Mouse (Mus musculus) kidney, embryonic 15.5 days (tissue): ENCODE measurements around the gene Ntn3. TPM values are rescaled to one million over a fixed set of nuclear protein-coding genes. Genes with fewer than 3 reads are reported as not detected.
A peak's percentile ranks its signal among the peaks of the same experiment; 100 is the strongest.

Experiments
- ATAC-seq: fragments of 200-750 bp; cut with Nextera tagmentation; replicated peaks from 2 replicates; pipeline ENCODE4 v1.8.0; 2017; ENCODE audit warnings: moderate TSS enrichment; ENCODE audit not compliant: low FRiP score
- H3K27ac ChIP-seq: fragments of 300-500 bp; sonication (generic); 2 replicates; pipeline ENCODE4 v1.5.1; 2015; ENCODE audit warnings: mild to moderate bottlenecking, inconsistent platforms
- H3K27me3 ChIP-seq: fragments of 300-500 bp; sonication (generic); 2 replicates; pipeline ENCODE4 v1.6.1; 2015; ENCODE audit warnings: inconsistent platforms
- H3K36me3 ChIP-seq: fragments of 300-500 bp; sonication (generic); 2 replicates; pipeline ENCODE4 v1.6.1; 2015; ENCODE audit warnings: inconsistent platforms
- H3K4me1 ChIP-seq: fragments of 300-500 bp; sonication (generic); 2 replicates; pipeline ENCODE4 v1.6.1; 2015; ENCODE audit warnings: inconsistent platforms
- H3K4me2 ChIP-seq: fragments of 300-500 bp; sonication (generic); 2 replicates; pipeline ENCODE4 v1.6.1; 2015; ENCODE audit warnings: moderate library complexity, mild to moderate bottlenecking, inconsistent platforms
- H3K4me3 ChIP-seq: fragments of 300-500 bp; sonication (generic); replicated peaks from 2 replicates; pipeline ENCODE4 v1.5.1; 2015; ENCODE audit warnings: mild to moderate bottlenecking, inconsistent platforms
- H3K9ac ChIP-seq: fragments of 300-500 bp; sonication (generic); 2 replicates; pipeline ENCODE4 v1.6.1; 2015; ENCODE audit warnings: mild to moderate bottlenecking, inconsistent platforms
- H3K9me3 ChIP-seq: fragments of 300-500 bp; sonication (generic); replicated peaks from 2 replicates; pipeline ENCODE4 v1.6.1; 2016; ENCODE audit warnings: inconsistent platforms
- WGBS: fragments of 180-500 bp; shearing (Covaris S2); methylation state at CpG from one replicate; pipeline ENCODE4 v1.1.7; 2015; ENCODE audit warnings: mixed read lengths; 5-methylcytosine and 5-hydroxymethylcytosine counted together
- polyA plus RNA-seq: library from polyadenylated mRNA; unstranded; fragments of >200 nt; fragmentation: Nextera tagmentation; extraction: Ambion mirVana; gene quantifications from 2 replicates; pipeline ENCODE4 v1.2.1, GENCODE M21; 2015

Ntn3 gene
- polyA plus RNA-seq, 1 experiment from 2014 or later: 5.1 TPM

DNA sequence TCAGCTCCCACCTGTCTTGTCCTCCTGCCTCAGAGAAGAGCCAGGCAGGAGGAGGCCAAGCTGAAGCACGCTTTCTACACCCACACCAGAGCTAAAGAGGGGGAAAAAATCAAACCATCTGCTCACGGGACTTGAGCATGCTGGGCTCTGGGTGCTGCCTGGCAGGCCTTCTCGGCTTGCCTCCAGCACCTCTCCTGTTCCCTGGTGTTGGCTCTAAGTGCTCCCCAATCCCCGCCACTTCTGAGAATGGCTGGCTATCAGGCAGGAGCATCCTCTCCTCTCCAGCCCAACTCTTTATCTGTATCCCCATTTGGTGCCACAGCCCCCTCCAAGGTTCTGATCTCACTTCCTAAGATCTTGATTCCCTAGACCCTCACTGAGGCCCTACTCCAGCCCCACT lies 10.1 kb downstream of the Ntn3 start:
- H3K27me3 ChIP-seq: no peaks in the 10 kb centered on the region
- H3K27ac ChIP-seq: no peak overlapping the region
- no peaks in the 10 kb centered on the region for H3K9me3 ChIP-seq
- no peak overlapping the region for H3K4me3 ChIP-seq
- no peak overlapping the region for H3K4me2 ChIP-seq
- no peak overlapping the region for H3K9ac ChIP-seq
- WGBS: 94% methylated on average over 4 of the region's 4 CpGs
- peaks cover 19% of the 10 kb centered on the region for H3K4me1 ChIP-seq
- no peak for ATAC-seq
- no peaks in the 10 kb centered on the region for H3K36me3 ChIP-seq

- no peak overlapping the region for H3K9ac ChIP-seq
- no peaks in the 10 kb centered on the region for H3K9me3 ChIP-seq
- H3K27ac ChIP-seq: no peak overlapping the region
- 73% methylated on average over 15 of the region's 15 CpGs for WGBS
- no peaks in the 10 kb centered on the region for H3K36me3 ChIP-seq
- no peak for ATAC-seq
- no peak overlapping the region for H3K4me2 ChIP-seq
- no peaks in the 10 kb centered on the region for H3K27me3 ChIP-seq
- no peak overlapping the region for H3K4me3 ChIP-seq
- H3K4me1 ChIP-seq: peaks cover 8% of the 10 kb centered on the region
Measured at GRCm38 (mm10) chr17:24197032-24197824, 12.1 kb downstream of the Ntn3 start.

DNA sequence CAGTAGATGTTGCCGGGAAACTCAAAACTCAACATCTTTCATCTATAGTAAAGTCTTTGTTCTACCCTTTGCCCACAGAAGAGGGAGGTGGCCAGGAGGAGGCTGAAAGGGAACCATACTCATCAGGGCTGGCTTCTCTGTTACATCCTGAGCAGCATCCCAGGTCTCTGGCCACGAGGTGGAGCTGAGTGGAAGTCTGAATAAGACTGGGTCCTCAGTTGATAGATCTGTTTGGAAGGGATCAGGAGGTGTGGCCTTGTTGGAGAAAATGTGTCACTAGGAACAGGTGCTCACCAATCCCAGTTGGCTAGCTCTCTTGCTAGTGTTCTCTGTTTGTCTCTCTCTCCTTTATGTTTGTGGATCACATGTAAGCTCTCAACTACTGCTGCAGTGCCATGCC lies 14.0 kb downstream of the Ntn3 start:
- Histone ChIP-seq H3K4me3 (no peak overlapping the region), H3K9me3 (no peaks in the 10 kb centered on the region), H3K36me3 (no peaks in the 10 kb centered on the region), H3K27ac (no peak overlapping the region), H3K9ac (no peak overlapping the region), H3K27me3 (no peaks in the 10 kb centered on the region), H3K4me2 (no peak overlapping the region), H3K4me1 (peaks cover 8% of the 10 kb centered on the region)
- no peak for ATAC-seq
- 57% methylated on average over 2 of the region's 2 CpGs for WGBS

- H3K4me2 ChIP-seq: no peak overlapping the region
- H3K9ac ChIP-seq: no peak overlapping the region
- WGBS: 81% methylated on average over 5 of the region's 5 CpGs
- no peak for ATAC-seq
- no peaks in the 10 kb centered on the region for H3K9me3 ChIP-seq
- H3K27ac ChIP-seq: no peak overlapping the region
- H3K4me3 ChIP-seq: no peak overlapping the region
- H3K36me3 ChIP-seq: peaks cover under 1% of the 10 kb centered on the region; the same call in 1 of the 2 replicates
- H3K27me3 ChIP-seq: no peaks in the 10 kb centered on the region
- no peaks in the 10 kb centered on the region for H3K4me1 ChIP-seq
Measured at GRCm38 (mm10) chr17:24193769-24194168, 15.6 kb downstream of the Ntn3 start.

GRCm38 (mm10) chr17:24193268-24193667 lies 16.1 kb downstream of the Ntn3 start:
- Histone ChIP-seq H3K9ac (no peak overlapping the region), H3K4me3 (no peak overlapping the region), H3K27ac (no peak overlapping the region), H3K36me3 (peaks cover 5% of the 10 kb centered on the region; the same call in 1 of the 2 replicates), H3K9me3 (no peaks in the 10 kb centered on the region), H3K4me1 (no peaks in the 10 kb centered on the region), H3K27me3 (no peaks in the 10 kb centered on the region), H3K4me2 (no peak overlapping the region)
- WGBS: 87% methylated on average over 8 of the region's 8 CpGs
- ATAC-seq: no peak

DNA sequence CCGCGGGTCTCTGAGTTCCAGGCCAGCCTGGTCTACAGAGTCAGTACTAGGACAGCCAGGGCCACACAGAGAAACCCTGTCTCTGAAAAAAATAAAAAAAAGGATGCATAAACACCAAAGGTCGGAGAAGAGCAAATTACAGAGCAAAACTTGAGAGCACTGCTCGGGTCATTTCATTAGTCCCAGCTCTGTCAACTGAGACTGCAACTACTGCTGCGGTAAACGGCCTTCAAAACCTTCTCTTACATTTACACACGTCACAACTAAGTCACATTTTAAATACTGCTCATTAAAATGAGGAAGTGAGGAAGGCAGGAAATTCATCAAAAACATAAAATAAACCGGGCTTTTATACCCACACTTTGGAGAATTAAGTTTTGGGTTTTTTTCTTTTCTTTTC lies 16.5 kb downstream of the Ntn3 start:
- no peaks in the 10 kb centered on the region for H3K4me1 ChIP-seq
- H3K9me3 ChIP-seq: no peaks in the 10 kb centered on the region
- ATAC-seq: no peak
- no peak overlapping the region for H3K4me2 ChIP-seq
- no peaks in the 10 kb centered on the region for H3K27me3 ChIP-seq
- no peak overlapping the region for H3K4me3 ChIP-seq
- peaks cover 8% of the 10 kb centered on the region; the same call in 1 of the 2 replicates for H3K36me3 ChIP-seq
- 58% methylated on average over 8 of the region's 8 CpGs for WGBS
- no peak overlapping the region for H3K27ac ChIP-seq
- H3K9ac ChIP-seq: no peak overlapping the region

GRCm38 (mm10) chr17:24191481-24191880 lies 17.9 kb downstream of the Ntn3 start:
- Histone ChIP-seq H3K27me3 (no peaks in the 10 kb centered on the region), H3K9me3 (no peaks in the 10 kb centered on the region), H3K36me3 (peaks cover 10% of the 10 kb centered on the region; the same call in 1 of the 2 replicates), H3K4me3 (no peak overlapping the region), H3K4me2 (no peak overlapping the region), H3K27ac (no peak overlapping the region), H3K4me1 (no peaks in the 10 kb centered on the region), H3K9ac (no peak overlapping the region)
- WGBS: 70% methylated on average over 4 of the region's 4 CpGs
- no peak for ATAC-seq

- H3K9me3 ChIP-seq: no peaks in the 10 kb centered on the region
- 87% methylated on average over 2 of the region's 2 CpGs for WGBS
- no peak overlapping the region for H3K9ac ChIP-seq
- no peak overlapping the region for H3K4me2 ChIP-seq
- peaks cover 12% of the 10 kb centered on the region for H3K36me3 ChIP-seq
- H3K27me3 ChIP-seq: no peaks in the 10 kb centered on the region
- no peaks in the 10 kb centered on the region for H3K4me1 ChIP-seq
- H3K27ac ChIP-seq: no peak overlapping the region
- ATAC-seq: no peak
- H3K4me3 ChIP-seq: no peak overlapping the region
Measured at GRCm38 (mm10) chr17:24190934-24191333, 18.4 kb downstream of the Ntn3 start.

DNA sequence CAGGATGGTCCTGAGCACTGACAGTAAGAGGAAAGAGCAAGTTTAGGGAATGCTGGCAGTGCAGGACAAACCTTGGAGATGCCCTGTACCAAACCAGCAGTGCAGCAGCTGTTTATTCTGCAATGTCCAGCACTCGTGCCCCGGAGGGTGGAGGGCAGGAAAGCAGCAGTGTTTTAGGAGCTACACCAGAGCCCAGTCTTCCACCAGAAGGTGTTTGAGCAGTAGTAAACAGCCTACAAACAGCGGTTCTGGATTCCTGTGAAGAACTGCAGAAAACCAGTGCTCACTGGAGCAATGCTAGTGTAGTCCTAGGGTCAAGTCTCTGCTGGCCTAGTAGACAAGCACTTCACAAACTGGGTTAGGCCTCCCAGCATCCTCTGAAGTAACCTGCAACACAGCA lies 35.1 kb downstream of the Ntn3 start:
- H3K9ac ChIP-seq: no peak overlapping the region
- 80% methylated on average over 3 of the region's 3 CpGs for WGBS
- H3K4me1 ChIP-seq: peaks cover 6% of the 10 kb centered on the region
- no peak overlapping the region for H3K4me3 ChIP-seq
- H3K36me3 ChIP-seq: no peaks in the 10 kb centered on the region
- H3K27ac ChIP-seq: no peak overlapping the region
- ATAC-seq: no peak
- no peaks in the 10 kb centered on the region for H3K9me3 ChIP-seq
- no peak overlapping the region for H3K4me2 ChIP-seq
- no peaks in the 10 kb centered on the region for H3K27me3 ChIP-seq

DNA sequence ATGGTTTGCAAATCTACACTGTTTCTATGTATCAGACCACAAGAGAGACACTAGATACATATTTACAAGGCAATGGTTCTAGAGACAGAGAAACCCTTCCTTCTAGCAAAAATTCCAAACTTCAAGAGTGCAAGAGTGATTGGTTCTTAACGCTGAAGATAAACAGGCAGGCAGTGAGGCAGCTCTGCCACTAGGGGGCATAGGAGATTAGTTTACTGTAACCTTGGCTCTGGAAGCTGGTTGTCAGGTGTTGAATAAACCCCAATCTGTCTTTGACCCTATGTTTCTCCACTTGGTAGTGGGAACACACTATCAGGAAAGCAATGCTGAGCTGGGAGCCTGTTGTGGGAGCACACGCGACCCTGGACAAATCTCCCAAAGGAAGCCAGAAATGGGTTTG lies 35.9 kb downstream of the Ntn3 start:
- Histone ChIP-seq H3K36me3 (no peaks in the 10 kb centered on the region), H3K9ac (no peak overlapping the region), H3K9me3 (no peaks in the 10 kb centered on the region), H3K4me2 (no peak overlapping the region), H3K4me3 (no peak overlapping the region), H3K27me3 (no peaks in the 10 kb centered on the region), H3K4me1 (peaks cover 9% of the 10 kb centered on the region), H3K27ac (no peak overlapping the region)
- WGBS: 7% methylated on average over 3 of the region's 3 CpGs
- no peak for ATAC-seq

DNA sequence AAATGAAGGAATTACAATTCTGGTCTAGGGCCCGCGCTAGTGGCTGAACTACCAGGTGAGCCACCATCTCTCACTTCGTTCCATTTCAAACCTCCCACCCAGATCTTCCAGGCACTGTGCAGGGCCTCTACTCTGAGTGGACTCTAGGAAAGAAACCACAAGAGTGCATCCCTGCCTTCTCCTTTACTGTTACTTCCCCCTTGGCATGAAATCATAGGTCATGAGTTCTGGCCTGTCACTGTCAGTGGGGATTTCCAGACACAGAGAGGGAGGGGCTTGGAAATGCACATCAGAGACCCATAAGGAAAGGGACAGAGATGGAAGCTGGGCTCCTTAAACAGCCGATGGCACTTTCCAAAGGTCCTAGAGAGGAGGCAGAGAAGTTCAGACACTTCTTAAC lies 37.6 kb downstream of the Ntn3 start:
- ATAC-seq: no peak
- no peak overlapping the region for H3K4me3 ChIP-seq
- 88% methylated on average over 4 of the region's 4 CpGs for WGBS

DNA sequence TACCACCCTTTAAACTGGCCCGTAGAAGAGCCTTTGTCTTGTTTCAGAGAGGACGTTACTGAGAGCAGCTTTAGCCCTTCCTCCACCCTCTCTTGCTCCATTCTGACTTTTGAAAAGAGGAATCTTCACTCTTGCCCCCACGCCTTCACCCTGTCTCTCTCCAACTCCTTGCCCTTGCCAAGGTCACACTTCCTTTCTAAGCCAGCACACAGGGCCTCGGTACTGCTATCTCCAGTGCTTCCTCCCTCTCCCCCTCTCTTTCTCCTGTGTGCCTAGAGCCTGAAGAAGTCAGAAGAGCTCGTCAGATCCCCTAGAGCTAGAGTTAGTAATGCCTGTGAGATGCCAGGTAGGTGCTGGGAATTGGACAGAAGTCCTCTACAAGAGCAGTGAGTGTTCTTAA lies 38.6 kb downstream of the Ntn3 start:
- ATAC-seq: no peak
- Histone ChIP-seq H3K4me1 (peaks cover 28% of the 10 kb centered on the region), H3K4me2 (no peak overlapping the region), H3K36me3 (peaks cover 17% of the 10 kb centered on the region), H3K27me3 (no peaks in the 10 kb centered on the region), H3K9me3 (no peaks in the 10 kb centered on the region), H3K4me3 (no peak overlapping the region), H3K9ac (no peak overlapping the region), H3K27ac (no peak overlapping the region)
- WGBS: 84% methylated on average over 5 of the region's 5 CpGs

More for the DNA sequence above, 37.6 kb downstream of the Ntn3 start:
- Histone ChIP-seq H3K27ac (no peak overlapping the region), H3K27me3 (no peaks in the 10 kb centered on the region), H3K4me1 (peaks cover 25% of the 10 kb centered on the region), H3K4me2 (no peak overlapping the region), H3K9me3 (no peaks in the 10 kb centered on the region), H3K36me3 (peaks cover 12% of the 10 kb centered on the region), H3K9ac (no peak overlapping the region)

DNA sequence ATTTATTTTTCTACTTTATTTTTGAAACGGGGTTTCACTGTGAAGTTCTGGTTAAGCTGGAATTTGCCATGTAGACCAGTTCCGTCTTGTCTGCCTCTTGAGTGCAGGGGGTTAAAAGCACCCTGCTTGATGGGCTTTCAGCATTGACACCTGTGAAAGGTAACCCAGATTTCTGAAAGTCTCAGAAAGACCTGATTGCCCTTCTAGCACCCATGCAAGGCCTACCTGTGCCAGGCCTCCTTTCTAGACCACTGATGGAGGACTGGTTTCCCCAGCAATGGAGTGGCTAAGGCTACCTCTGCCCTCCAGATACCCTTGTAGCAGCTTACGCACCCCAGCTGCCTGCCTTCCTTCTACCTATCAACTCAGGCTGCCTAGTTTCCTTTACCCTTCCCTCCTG lies 39.2 kb downstream of the Ntn3 start:
- ATAC-seq: no peak
- Histone ChIP-seq H3K27ac (peak overlapping the region; percentile 97; the same call in 1 of the 2 replicates), H3K36me3 (peaks cover 23% of the 10 kb centered on the region), H3K4me1 (peaks cover 34% of the 10 kb centered on the region), H3K4me3 (peak overlapping the region; percentile 91), H3K4me2 (peak overlapping the region; percentile 74), H3K27me3 (no peaks in the 10 kb centered on the region), H3K9me3 (no peaks in the 10 kb centered on the region), H3K9ac (peak overlapping the region; percentile 90)
- WGBS: 66% methylated on average over 3 of the region's 3 CpGs
